Mouse (Mus musculus) erythroblast, embryonic 14.5 days (primary cell): Measurements from ENCODE around the gene Zyg11b.

Experiments used
- GATA1 ChIP-seq: IDR thresholded peaks from 2 replicates; pipeline ENCODE4 v1.6.1; 2012; ENCODE audit warnings: low read length, inconsistent platforms, mixed read lengths
- TAL1 ChIP-seq: IDR thresholded peaks from 3 replicates; pipeline ENCODE4 v1.6.1; 2012; ENCODE audit warnings: low read length, inconsistent platforms, mixed read lengths

DNA sequence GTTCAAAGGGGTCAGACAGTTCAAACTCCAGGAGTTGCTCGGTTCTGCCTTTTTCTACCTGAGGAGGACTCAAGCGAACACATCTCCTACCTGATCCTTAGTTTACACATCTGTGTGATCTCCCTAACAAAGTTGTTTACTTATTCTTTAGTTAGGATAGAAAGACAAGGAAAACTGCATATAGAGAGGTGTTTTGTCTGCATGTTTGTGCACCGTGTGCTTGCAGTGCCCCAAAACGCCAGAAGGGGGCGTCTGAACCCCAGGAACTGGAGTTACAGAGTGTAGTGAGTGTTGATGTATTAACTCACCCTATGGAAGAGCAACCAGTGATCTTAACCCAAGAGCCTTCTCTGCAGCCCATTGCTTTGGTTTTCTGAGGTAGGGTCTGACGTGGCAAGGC, 18.9 kb upstream of the Zyg11b start:
- no peak for TF ChIP-seq TAL1
- TF ChIP-seq GATA1: no peak
